Mouse (Mus musculus) stomach, postnatal 0 days (tissue): Measurements from ENCODE around the gene Gm10471.

Experiments
- CTCF ChIP-seq: IDR thresholded peaks from 2 replicates; pipeline ENCODE4 v1.5.1; 2016; ENCODE audit warnings: antibody characterized with exemption, low read depth, mild to moderate bottlenecking, moderate library complexity
- EP300 ChIP-seq: optimal IDR thresholded peaks from 2 replicates; pipeline ENCODE3; 2016; ENCODE audit warnings: antibody characterized with exemption

DNA sequence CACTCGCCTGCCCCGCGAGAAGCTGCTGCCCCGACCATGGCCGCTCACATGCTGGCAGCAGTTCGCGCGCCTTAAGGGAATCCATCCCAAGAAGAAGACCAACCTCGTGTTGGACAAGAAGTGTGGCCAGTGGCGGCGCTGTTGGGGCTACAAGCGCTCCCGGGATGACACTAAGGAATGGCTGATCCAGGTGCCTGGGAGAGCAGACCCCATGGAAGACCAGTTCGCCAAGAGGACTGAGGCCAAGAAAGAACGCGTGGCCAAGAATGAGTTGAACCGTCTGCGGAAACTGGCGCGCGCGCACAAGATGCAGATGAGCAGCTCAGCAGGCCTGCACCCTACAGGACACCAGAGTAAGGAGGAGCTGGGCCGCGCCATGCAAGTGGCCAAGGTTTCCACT is 18.4 kb downstream of the Gm10471 start:
- TF ChIP-seq CTCF (no peak), EP300 (no peak)
